Mouse (Mus musculus): ENCODE data around the gene Scgb2b26. TPM values are rescaled to one million over a fixed set of nuclear protein-coding genes. Genes with fewer than 3 reads are reported as not detected.
"Not testable (repeated sequence)": the region's sequence is repeated elsewhere in the genome, so short reads cannot be mapped to it uniquely, and the experiment has no call there.

Gene Scgb2b26
- not detected in 2 replicates for polyA plus RNA-seq (2014; fragmentation: Nextera tagmentation; extraction: Ambion mirVana)

DNA sequence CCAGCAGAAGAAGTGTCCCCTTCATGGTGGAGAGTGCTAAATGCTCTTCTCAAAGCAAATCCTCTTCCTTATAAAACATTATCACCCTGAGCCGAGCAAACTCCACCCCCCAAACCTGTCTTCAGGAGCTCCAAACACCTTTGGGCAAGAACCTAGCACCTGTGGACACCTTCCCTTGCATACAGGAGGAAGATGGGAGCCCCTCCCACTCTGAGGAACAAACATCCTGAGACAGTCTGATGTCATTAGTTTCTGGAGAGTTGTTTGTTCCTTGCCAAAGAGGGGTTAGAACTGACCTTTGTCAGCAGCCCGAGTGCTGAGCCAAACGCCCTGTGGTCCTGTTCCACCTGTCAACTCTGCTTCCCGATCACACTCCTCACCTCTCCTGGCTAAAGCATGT, at the start of gene Scgb2b26:
Gene Scgb2b26 (minus strand): TSS at position 101 of the 400 bp plus-strand sequence.
- H3K4me1 ChIP-seq (ENCODE audit: control insufficient read depth, insufficient read depth, low read length): no peaks in the 10 kb centered on the region
- H3K27ac ChIP-seq (ENCODE audit: low read depth, low read length): no peak within 1 kb of the TSS
- no peak within 1 kb of the TSS for H3K4me3 ChIP-seq (ENCODE audit: low read depth, low read length)
- H3K36me3 ChIP-seq (ENCODE audit: control insufficient read depth, insufficient read depth, low read length): no peaks in the 10 kb centered on the region
- no peak for ATAC-seq (ENCODE audit: insufficient read depth, low FRiP score, low TSS enrichment)
- no peak within 1 kb of the TSS for H3K4me2 ChIP-seq (ENCODE audit: low read depth)
- peaks cover 24% of the 10 kb centered on the region for H3K9me3 ChIP-seq (ENCODE audit: control insufficient read depth, low read length)
- H3K27me3 ChIP-seq (ENCODE audit: control insufficient read depth, insufficient read depth, low read length): no peaks in the 10 kb centered on the region
- WGBS: 87% methylated on average over 4 of the region's 4 CpGs
- DNase-seq (ENCODE audit: low spot score): no peak
- no peak within 1 kb of the TSS for H3K9ac ChIP-seq (ENCODE audit: low read length)

GRCm38 (mm10) chr7:33982281-33982680, 37.4 kb upstream of the Scgb2b26 start:
- not testable (repeated sequence) for DNase-seq (ENCODE audit: low spot score); ATAC-seq (ENCODE audit: insufficient read depth, low FRiP score, low TSS enrichment)

DNA sequence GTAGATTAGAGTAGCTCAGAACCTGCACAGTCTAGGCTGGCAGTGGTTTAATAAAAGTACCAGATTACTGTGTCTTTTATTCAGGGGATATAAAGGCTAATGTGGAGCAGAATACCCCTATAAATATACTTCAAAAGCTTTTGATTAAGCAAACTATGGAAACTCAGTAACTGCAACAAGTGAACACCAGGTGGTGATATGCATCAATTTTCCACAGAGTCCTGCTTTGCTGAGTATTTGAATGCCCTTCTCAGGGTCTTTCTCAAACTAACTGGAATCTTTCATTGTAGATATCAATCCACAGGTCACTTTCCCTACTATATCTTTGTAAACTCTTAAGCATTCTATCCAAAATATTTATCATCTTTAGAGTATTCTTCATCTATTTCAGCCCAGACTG, 41.9 kb downstream of the Scgb2b26 start:
- H3K4me2 ChIP-seq (ENCODE audit: low read depth): no peak overlapping the region
- H3K9me3 ChIP-seq (ENCODE audit: control insufficient read depth, low read length): peaks cover 10% of the 10 kb centered on the region
- H3K9ac ChIP-seq (ENCODE audit: low read length): no peak overlapping the region
- H3K27me3 ChIP-seq (ENCODE audit: control insufficient read depth, insufficient read depth, low read length): no peaks in the 10 kb centered on the region
- no peaks in the 10 kb centered on the region for H3K4me1 ChIP-seq (ENCODE audit: control insufficient read depth, insufficient read depth, low read length)
- H3K27ac ChIP-seq (ENCODE audit: low read depth, low read length): no peak overlapping the region
- no peak overlapping the region for H3K4me3 ChIP-seq (ENCODE audit: low read depth, low read length)
- DNase-seq (ENCODE audit: low spot score) (no peak), ATAC-seq (ENCODE audit: insufficient read depth, low FRiP score, low TSS enrichment) (no peak)
- H3K36me3 ChIP-seq (ENCODE audit: control insufficient read depth, insufficient read depth, low read length): no peaks in the 10 kb centered on the region

More at GRCm38 (mm10) chr7:33982281-33982680, 37.4 kb upstream of the Scgb2b26 start:
- not testable (repeated sequence) for H3K4me1 ChIP-seq (ENCODE audit: control insufficient read depth, insufficient read depth, low read length); H3K4me2 ChIP-seq (ENCODE audit: low read depth); H3K9ac ChIP-seq (ENCODE audit: low read length); H3K27ac ChIP-seq (ENCODE audit: low read depth, low read length); H3K9me3 ChIP-seq (ENCODE audit: control insufficient read depth, low read length); H3K36me3 ChIP-seq (ENCODE audit: control insufficient read depth, insufficient read depth, low read length); H3K27me3 ChIP-seq (ENCODE audit: control insufficient read depth, insufficient read depth, low read length); H3K4me3 ChIP-seq (ENCODE audit: low read depth, low read length)
- WGBS: 28% methylated on average over 8 of the region's 9 CpGs

DNA sequence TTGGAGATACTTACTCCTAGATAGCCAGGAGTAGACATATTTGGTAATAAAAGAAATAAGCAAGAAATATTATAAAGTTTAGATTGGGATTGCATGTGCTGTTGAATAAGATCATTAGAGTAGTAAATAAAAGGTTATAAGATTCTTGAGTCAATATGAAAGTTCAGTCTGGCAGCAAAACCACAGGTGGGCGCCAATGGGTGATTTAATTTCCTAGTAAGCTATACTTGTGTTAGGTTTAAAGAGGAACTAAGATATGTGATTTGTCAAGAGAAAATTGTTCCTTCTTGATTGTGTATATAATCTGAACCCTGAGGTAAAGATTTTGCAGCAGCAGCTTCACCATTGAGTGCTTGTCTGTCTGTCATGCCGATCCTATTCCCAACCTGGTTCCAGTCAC, 44.0 kb downstream of the Scgb2b26 start:
- H3K27ac ChIP-seq (ENCODE audit: low read depth, low read length): no peak overlapping the region
- H3K9ac ChIP-seq (ENCODE audit: low read length): no peak overlapping the region
- 71% methylated on average over 2 of the region's 2 CpGs for WGBS
- H3K36me3 ChIP-seq (ENCODE audit: control insufficient read depth, insufficient read depth, low read length): no peaks in the 10 kb centered on the region
- no peaks in the 10 kb centered on the region for H3K27me3 ChIP-seq (ENCODE audit: control insufficient read depth, insufficient read depth, low read length)
- no peak overlapping the region for H3K4me2 ChIP-seq (ENCODE audit: low read depth)
- DNase-seq (ENCODE audit: low spot score) (no peak), ATAC-seq (ENCODE audit: insufficient read depth, low FRiP score, low TSS enrichment) (no peak)
- H3K4me1 ChIP-seq (ENCODE audit: control insufficient read depth, insufficient read depth, low read length): no peaks in the 10 kb centered on the region
- H3K4me3 ChIP-seq (ENCODE audit: low read depth, low read length): no peak overlapping the region
- peaks cover 21% of the 10 kb centered on the region for H3K9me3 ChIP-seq (ENCODE audit: control insufficient read depth, low read length)

- Histone ChIP-seq H3K4me1 (ENCODE audit: control insufficient read depth, insufficient read depth, low read length) (no peaks in the 10 kb centered on the region), H3K4me2 (ENCODE audit: low read depth) (no peak overlapping the region), H3K4me3 (ENCODE audit: low read depth, low read length) (no peak overlapping the region), H3K27ac (ENCODE audit: low read depth, low read length) (no peak overlapping the region), H3K9me3 (ENCODE audit: control insufficient read depth, low read length) (peaks cover 26% of the 10 kb centered on the region), H3K27me3 (ENCODE audit: control insufficient read depth, insufficient read depth, low read length) (no peaks in the 10 kb centered on the region), H3K9ac (ENCODE audit: low read length) (no peak overlapping the region), H3K36me3 (ENCODE audit: control insufficient read depth, insufficient read depth, low read length) (no peaks in the 10 kb centered on the region)
- ATAC-seq (ENCODE audit: insufficient read depth, low FRiP score, low TSS enrichment) (no peak), DNase-seq (ENCODE audit: low spot score) (no peak)
- WGBS: 65% methylated on average over 2 of the region's 2 CpGs
These were observed 44.8 kb downstream of the Scgb2b26 start for GRCm38 (mm10) chr7:33900007-33900406.

Other genes starting within 250 kb of the Scgb2b26 start
- not detected in 2 replicates for gene Scgb2b24, start 205.7 kb downstream of the Scgb2b26 start, polyA plus RNA-seq (2014; fragmentation: Nextera tagmentation; extraction: Ambion mirVana)
- gene Scgb1b24, start 201.2 kb downstream of the Scgb2b26 start, polyA plus RNA-seq (2014; fragmentation: Nextera tagmentation; extraction: Ambion mirVana): not detected in 2 replicates
- not detected in 2 replicates for gene Scgb2b27, start 68.9 kb upstream of the Scgb2b26 start, polyA plus RNA-seq (2014; fragmentation: Nextera tagmentation; extraction: Ambion mirVana)
- gene Scgb1b27, start 76.4 kb upstream of the Scgb2b26 start, polyA plus RNA-seq (2014; fragmentation: Nextera tagmentation; extraction: Ambion mirVana): not detected in 2 replicates
- not detected in 2 replicates for gene Scgb1b30, start 150.4 kb upstream of the Scgb2b26 start, polyA plus RNA-seq (2014; fragmentation: Nextera tagmentation; extraction: Ambion mirVana)
- 5.3 and 5.8 TPM in 2 replicates for gene Wtip, start 188.2 kb upstream of the Scgb2b26 start, polyA plus RNA-seq (2014; fragmentation: Nextera tagmentation; extraction: Ambion mirVana)
- gene Uba2, start 224.6 kb upstream of the Scgb2b26 start, polyA plus RNA-seq (2014; fragmentation: Nextera tagmentation; extraction: Ambion mirVana): 261 and 264 TPM in 2 replicates

Data from neural tube, embryonic 11.5 days (tissue).